Mouse (Mus musculus) right cerebral cortex, postnatal 10 days (tissue): ENCODE data around the gene Olfr718-ps1.
"Not testable (repeated sequence)": the region's sequence is repeated elsewhere in the genome, so short reads cannot be mapped to it uniquely, and the experiment has no call there.

Experiments used
- DNase-seq, 2 experiments: peaks; one replicate each; pipeline ENCODE4 v3.0.0; 2021; ENCODE audit warnings: low spot score in 2 of 2

The Olfr718-ps1 gene

DNA sequence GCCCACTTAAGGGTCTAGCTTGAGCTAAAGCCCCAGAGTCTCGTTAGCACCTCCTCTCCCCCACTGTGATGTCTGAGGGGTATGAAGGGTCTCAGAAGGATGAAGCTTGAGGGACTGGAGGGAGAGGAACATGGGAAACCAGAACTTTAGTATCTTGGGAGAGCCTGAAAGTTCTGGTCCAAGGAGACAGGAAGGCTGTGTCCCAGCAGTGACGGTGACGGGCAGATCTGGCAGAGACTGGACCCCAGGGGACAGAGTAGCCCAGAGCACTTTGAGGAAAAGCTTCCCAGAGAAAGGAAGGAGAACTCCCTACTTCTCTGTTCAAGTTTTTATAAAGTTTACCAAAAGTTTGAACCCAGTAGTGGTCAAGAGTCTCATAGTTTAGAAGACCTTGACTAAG, at the start of gene Olfr718-ps1:
Olfr718-ps1 (minus strand) TSS at position 101 of the 400 bp plus-strand sequence.
- no peak for DNase-seq

- no peak for DNase-seq
Measured at GRCm38 (mm10) chr5:143196506-143196905, 49.1 kb upstream of the Olfr718-ps1 start.

DNA sequence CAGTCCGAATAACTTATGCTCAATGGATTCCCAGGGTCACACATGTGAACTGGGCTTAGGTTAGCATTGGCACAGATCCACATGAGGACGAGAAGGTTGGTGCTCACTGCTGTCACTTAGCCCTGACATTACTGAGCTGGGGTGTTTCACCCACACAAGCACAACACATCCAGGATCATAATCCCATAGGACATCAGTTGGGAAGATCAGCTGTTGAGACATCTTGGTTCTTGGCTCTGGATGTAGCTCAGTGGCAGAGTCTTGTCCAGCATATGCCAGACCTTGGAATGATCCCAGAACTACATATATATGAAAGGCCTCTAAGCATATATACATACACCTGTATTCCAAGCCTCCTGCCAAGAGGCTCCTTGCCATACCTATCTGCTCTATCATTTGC, 47.8 kb upstream of the Olfr718-ps1 start:
- no peak for DNase-seq

GRCm38 (mm10) chr5:143194747-143195146, 47.4 kb upstream of the Olfr718-ps1 start:
- not testable (repeated sequence) for DNase-seq

GRCm38 (mm10) chr5:143192806-143193205, 45.4 kb upstream of the Olfr718-ps1 start:
- no peak for DNase-seq

- DNase-seq: not testable (repeated sequence)
Measured at GRCm38 (mm10) chr5:143188014-143188413, 40.6 kb upstream of the Olfr718-ps1 start.

- peak; percentile 96 to 97 for DNase-seq
Measured at GRCm38 (mm10) chr5:143180255-143181076, 33.1 kb upstream of the Olfr718-ps1 start, which contains the start of the genes Rbak and Spdye4b. Gene Rbak, minus strand, starts transcription at chr5:143180775. Gene Spdye4b, plus strand, starts transcription at chr5:143181017.

- DNase-seq: no peak
Measured at GRCm38 (mm10) chr5:143179179-143179578, 31.8 kb upstream of the Olfr718-ps1 start.

GRCm38 (mm10) chr5:143177541-143178200, 30.3 kb upstream of the Olfr718-ps1 start:
- no peak for DNase-seq

- DNase-seq: no peak
Measured at GRCm38 (mm10) chr5:143175970-143176369, 28.6 kb upstream of the Olfr718-ps1 start.

GRCm38 (mm10) chr5:143165508-143166070, 18.2 kb upstream of the Olfr718-ps1 start:
- DNase-seq: no peak

DNA sequence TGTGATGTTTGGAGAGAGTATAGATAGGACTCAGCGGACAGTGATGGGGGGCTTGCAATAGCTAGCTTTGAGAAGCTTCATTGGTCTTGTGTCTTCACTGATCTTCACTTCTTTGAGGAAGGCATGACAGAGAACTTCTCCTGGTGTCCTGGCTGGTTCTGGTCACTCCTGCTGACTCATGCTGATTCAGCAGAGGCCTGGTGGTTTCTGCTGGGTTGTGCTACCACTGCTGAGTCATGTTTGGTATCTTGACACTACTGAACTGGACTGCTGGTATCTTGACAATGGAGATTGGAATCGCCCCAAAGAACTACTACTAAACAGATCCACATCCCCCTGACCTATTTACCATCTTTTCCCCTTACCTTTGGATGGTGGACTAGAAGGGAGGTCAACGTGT, 8.2 kb upstream of the Olfr718-ps1 start:
- no peak for DNase-seq

GRCm38 (mm10) chr5:143153756-143154155, 6.4 kb upstream of the Olfr718-ps1 start:
- no peak for DNase-seq

DNA sequence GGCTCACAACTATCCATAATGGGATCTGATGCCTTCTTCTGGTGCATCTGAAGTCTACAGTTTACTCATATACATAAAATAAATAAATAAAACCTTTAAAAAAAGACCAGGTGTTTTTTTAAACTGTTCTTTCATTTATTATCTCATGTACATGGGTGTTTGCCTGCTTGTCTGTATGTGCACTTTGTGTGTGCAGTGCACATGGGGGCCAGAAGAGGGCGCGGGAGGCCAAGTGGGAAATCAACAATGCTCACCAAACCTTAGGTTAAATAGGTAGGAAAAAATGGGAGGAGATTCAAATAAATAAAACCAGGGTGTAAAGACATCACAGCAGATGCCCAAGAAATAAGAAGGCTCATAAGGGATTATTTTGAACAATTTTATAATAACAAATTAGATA, 2.7 kb upstream of the Olfr718-ps1 start:
- no peak for DNase-seq

DNA sequence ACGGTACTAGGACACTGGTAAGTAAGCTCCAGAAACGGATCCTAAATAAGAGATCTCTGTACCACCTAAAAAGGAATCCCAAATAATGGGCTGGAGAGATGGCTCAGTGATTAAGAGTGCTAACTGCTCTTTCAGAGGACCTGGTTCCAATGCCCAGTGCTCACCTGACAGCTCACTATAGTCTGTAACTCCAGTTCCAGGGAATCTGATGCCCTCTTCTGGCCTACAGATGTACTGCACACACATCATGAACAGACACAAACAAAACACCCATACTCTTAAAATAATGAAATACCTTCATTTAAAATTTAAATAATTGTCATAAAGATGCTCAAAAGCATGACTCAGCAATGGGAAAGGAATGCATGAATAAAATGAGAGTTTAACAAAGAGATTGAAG, 2.2 kb upstream of the Olfr718-ps1 start:
- DNase-seq: no peak

DNA sequence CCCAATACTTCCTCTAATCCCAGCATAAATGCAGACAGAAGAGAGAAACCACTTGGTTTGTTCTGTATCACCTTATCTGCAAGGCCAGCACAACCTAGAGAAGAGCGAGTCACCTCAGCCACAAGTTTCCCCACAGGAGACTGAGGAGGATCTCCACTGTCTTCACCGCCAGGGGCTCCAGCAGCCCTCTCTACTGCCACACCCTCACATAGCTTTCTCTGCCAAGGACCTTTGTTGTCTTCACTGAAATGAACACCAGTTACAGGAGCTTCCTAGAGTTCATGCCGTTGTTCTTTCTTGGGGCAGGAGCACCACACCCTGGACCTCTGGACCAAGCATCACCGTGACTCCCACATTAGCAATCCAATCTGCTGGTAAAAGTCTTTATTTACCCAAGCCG, 1.3 kb upstream of the Olfr718-ps1 start:
- no peak for DNase-seq

DNA sequence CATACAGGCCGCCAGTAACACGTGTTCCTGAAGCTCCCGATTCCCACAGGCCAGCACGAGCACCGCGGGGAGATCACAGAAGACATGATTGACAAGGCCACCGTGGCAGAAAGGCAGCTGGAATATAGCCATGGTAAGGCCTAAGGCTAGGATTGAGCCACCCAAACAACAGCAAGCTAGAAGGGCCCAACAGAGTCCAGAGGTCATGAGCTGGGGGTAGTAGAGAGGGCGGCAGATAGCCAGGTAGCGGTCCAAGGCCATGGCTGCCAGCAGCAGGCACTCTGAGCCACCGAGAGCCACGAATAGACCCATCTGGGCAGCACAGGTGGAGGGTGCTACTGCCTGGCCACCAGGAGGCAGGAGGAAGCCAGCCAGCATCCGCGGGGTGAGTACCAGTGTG, 9.8 kb downstream of the Olfr718-ps1 start:
- no peak for DNase-seq

- DNase-seq: no peak
Measured at GRCm38 (mm10) chr5:143135042-143135441, 12.3 kb downstream of the Olfr718-ps1 start.

GRCm38 (mm10) chr5:143134216-143135010, 13.0 kb downstream of the Olfr718-ps1 start:
- DNase-seq: not testable (repeated sequence)

DNA sequence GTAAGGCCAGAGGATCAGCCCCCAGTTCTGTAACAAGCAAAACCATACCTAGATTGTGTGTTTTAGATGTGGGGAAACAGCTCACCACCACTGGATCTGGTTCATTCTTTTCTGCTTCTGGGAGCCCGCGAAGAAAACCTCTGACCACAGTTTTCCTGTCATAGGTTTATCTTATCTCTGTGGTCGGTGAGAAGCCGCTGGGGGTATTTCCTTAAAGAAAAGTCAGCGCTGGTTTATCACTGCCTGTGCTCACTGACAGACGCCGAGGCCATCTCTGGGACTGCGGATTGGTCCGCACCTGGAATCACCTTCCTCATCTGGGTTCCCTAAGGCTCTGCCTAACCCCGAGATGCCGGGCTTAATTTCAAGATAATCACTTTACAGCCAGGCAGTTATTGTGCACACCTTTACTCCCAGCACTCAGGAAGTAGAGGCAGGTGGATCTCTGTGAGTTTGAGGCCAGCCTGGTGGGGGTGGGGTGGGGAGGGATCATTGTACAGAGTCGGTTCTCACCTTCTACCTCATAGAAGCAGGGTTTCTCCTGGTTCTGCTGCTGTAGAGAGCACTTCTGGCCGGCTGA, 14.4 kb downstream of the Olfr718-ps1 start:
- DNase-seq: no peak

DNA sequence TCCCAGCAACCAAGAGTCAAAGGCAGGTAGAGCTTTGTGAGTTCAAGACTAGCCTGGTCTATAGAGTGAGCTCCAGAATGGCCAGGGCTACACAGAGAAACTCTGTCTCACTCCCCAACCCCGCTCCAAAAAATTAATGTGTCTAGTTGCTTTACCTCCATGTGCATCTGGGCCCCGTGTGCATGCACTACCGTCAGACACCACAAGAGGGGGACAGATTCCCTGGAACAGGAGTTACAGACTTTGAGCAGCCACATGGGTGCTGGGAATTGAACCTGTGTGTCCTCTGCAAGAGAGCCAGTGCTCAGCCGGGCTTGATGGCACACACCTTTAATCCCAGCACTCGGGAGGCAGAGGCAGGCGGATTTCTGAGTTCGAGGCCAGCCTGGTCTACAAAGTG, 17.0 kb downstream of the Olfr718-ps1 start:
- DNase-seq: no peak
